Mouse (Mus musculus) stomach, postnatal 0 days (tissue): ENCODE measurements at regions not wholly inside any gene's neighbourhood (a gene's known extent, or its start where the extent isn't known, plus 50 kb on each side); places are given as distances from the start of the nearest gene placed in this dataset.

Experiments used
- ATAC-seq: fragments of 200-750 bp; cut with Nextera tagmentation; 2 replicates; pipeline ENCODE4 v1.8.0; 2017; ENCODE audit not compliant: low FRiP score, low TSS enrichment
- DNase-seq: peaks from one replicate; pipeline ENCODE4 v3.0.0-alpha.2; 2016; ENCODE audit warnings: low spot score
- H3K27ac ChIP-seq: fragments of 300-500 bp; sonication (generic); replicated peaks from 2 replicates; pipeline ENCODE4 v1.5.1; 2014; ENCODE audit warnings: mild to moderate bottlenecking, control low read depth
- H3K27me3 ChIP-seq: fragments of 300-500 bp; sonication (generic); 2 replicates; pipeline ENCODE4 v1.6.1; 2014; ENCODE audit warnings: low read length; ENCODE audit not compliant: control insufficient read depth, insufficient read depth
- H3K36me3 ChIP-seq: fragments of 300-500 bp; sonication (generic); 2 replicates; pipeline ENCODE4 v1.6.1; 2014; ENCODE audit warnings: low read length, mixed read lengths; ENCODE audit not compliant: control insufficient read depth, insufficient read depth
- H3K4me1 ChIP-seq: fragments of 300-500 bp; sonication (generic); replicated peaks from 2 replicates; pipeline ENCODE4 v1.6.1; 2014; ENCODE audit warnings: antibody characterized with exemption; ENCODE audit not compliant: control insufficient read depth, insufficient read depth
- H3K4me2 ChIP-seq: fragments of 300-500 bp; sonication (generic); replicated peaks from 2 replicates; pipeline ENCODE4 v1.6.1; 2014; ENCODE audit warnings: low read depth, mild to moderate bottlenecking, control low read depth, moderate library complexity
- H3K4me3 ChIP-seq: fragments of 300-500 bp; sonication (generic); 2 replicates; pipeline ENCODE4 v1.5.1; 2014; ENCODE audit warnings: low read depth, low read length, control low read depth
- H3K9ac ChIP-seq: fragments of 300-500 bp; sonication (generic); 2 replicates; pipeline ENCODE4 v1.6.1; 2014; ENCODE audit warnings: mild to moderate bottlenecking, low read length, control low read depth, mixed read lengths
- H3K9me3 ChIP-seq: fragments of 300-500 bp; sonication (generic); 2 replicates; pipeline ENCODE4 v1.6.1; 2016; ENCODE audit warnings: low read length; ENCODE audit not compliant: control insufficient read depth
- CTCF ChIP-seq: IDR thresholded peaks from 2 replicates; pipeline ENCODE4 v1.5.1; 2016; ENCODE audit warnings: antibody characterized with exemption, low read depth, mild to moderate bottlenecking, moderate library complexity
- EP300 ChIP-seq: optimal IDR thresholded peaks from 2 replicates; pipeline ENCODE3; 2016; ENCODE audit warnings: antibody characterized with exemption
- WGBS: fragments of 180-500 bp; shearing (Covaris S2); extraction: QIAGEN DNeasy Blood & Tissue Kit; methylation state at CpG from one replicate; pipeline ENCODE4 v1.1.7; 2014; 5-methylcytosine and 5-hydroxymethylcytosine counted together

DNA sequence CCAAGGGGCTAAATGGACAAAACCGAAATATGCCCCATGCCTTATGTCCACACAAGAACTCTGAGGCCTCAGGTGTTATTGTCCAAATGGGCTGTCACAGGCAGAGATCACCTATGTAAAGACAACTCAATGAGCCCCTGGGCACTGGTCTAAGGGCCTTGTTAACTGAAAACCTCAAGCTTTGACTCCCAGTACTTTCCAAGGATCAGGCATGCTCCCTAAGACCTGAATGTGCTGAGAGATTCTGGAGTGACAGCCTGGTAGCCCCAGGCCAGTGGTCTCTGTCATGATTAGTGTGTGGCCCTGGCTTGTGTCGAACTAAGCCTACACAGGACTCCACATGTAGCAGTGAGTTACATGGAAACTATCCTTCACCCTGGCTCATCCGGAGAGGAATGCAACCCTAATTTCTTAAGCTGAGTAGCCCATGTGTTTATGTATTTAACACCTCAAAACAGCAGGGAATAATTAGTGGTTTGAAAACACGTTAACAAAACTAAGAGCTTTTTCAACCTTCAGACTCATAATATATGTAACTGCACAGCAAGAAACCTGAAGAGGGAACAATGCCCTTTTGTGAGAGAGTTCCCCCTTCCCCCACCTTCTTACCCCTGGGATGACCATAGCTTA is 435.3 kb upstream of the Mki67 start:
- H3K27ac ChIP-seq = no peak overlapping the region
- no peak overlapping the region for H3K4me3 ChIP-seq
- H3K9ac ChIP-seq = no peak overlapping the region
- H3K27me3 ChIP-seq = no peaks in the 10 kb centered on the region
- H3K4me2 ChIP-seq = no peak overlapping the region
- ATAC-seq = no peak
- no peaks in the 10 kb centered on the region for H3K9me3 ChIP-seq
- H3K36me3 ChIP-seq = no peaks in the 10 kb centered on the region
- TF ChIP-seq CTCF = no peak
- TF ChIP-seq EP300 = no peak
- 74% methylated on average over 4 of the region's 4 CpGs for WGBS
- no peak for DNase-seq
- no peaks in the 10 kb centered on the region for H3K4me1 ChIP-seq

DNA sequence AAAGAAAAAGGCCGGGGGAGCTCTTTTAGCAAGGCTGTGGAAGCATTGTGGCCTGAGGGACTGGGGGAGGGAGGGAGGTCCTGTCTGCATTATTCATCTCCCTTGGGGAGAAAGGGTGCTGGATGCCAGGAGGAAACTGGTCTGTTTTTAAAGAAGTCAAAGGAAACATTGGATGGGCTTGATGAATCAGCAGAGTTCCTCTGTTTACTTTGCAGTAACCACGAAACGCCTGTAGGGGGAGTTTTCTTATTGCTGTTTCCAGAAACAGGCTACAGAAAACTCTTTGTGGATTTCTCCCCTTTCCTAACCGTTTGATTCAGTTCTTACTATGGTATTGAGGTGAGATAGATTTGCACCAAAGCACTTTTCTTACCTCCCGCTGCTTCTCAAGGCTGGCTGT is 436.3 kb upstream of the Mki67 start:
- Histone ChIP-seq H3K27me3 (no peaks in the 10 kb centered on the region), H3K27ac (no peak overlapping the region), H3K4me1 (no peaks in the 10 kb centered on the region), H3K4me2 (no peak overlapping the region), H3K4me3 (no peak overlapping the region), H3K9me3 (no peaks in the 10 kb centered on the region), H3K36me3 (no peaks in the 10 kb centered on the region), H3K9ac (no peak overlapping the region)
- WGBS = 43% methylated on average over 5 of the region's 5 CpGs
- ATAC-seq (no peak), DNase-seq (peak; percentile 26)
- TF ChIP-seq EP300 = no peak
- TF ChIP-seq CTCF = peak; percentile 76

DNA sequence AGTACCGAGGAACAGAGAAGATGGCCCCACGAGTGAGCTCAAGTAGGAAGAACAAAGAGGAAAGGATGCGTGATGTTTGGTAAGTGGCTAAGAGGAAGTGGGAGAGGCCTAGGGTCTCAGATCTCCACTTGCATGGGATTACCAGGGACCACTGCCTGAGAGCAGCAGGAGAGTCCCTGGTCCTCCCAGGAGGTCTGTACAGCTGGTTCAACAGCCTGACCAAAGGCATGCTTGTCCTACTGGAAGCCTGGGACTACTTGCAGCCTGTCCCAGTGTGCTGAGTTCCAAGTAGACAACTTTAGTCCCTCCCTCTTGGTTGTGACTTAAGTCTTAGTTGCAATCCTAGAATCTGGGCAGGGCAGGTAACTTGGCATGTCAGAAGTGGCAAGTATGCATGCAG is 437.5 kb upstream of the Mki67 start:
- H3K9ac ChIP-seq = no peak overlapping the region
- WGBS = 84% methylated on average over 3 of the region's 3 CpGs
- H3K36me3 ChIP-seq = no peaks in the 10 kb centered on the region
- H3K4me1 ChIP-seq = no peaks in the 10 kb centered on the region
- TF ChIP-seq EP300 (no peak), CTCF (no peak)
- ATAC-seq = no peak
- no peak overlapping the region for H3K4me2 ChIP-seq
- H3K4me3 ChIP-seq = no peak overlapping the region
- no peaks in the 10 kb centered on the region for H3K27me3 ChIP-seq
- H3K27ac ChIP-seq = no peak overlapping the region
- no peak for DNase-seq
- no peaks in the 10 kb centered on the region for H3K9me3 ChIP-seq

DNA sequence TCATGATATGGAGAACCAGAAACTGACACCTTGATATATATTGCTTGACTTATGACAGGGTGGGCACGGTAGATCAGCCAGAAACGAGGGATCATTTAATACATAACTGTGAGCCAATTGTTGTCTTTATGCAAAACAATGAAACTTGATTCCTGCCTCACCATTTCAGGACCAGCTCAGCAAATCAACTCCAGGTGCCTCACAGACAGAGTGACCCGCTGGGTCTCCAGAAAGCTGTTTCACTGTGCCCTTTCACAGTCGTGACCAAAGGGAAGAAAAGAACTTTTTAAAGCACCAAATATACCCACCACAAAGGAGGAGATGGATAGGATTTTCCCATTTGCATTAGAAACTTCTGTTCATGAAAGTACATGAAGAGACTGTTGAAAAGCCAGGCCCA is 443.0 kb upstream of the Mki67 start:
- no peak for DNase-seq
- Histone ChIP-seq H3K27ac (no peak overlapping the region), H3K9ac (no peak overlapping the region), H3K36me3 (no peaks in the 10 kb centered on the region), H3K4me2 (no peak overlapping the region), H3K27me3 (no peaks in the 10 kb centered on the region), H3K9me3 (no peaks in the 10 kb centered on the region), H3K4me1 (no peaks in the 10 kb centered on the region), H3K4me3 (no peak overlapping the region)
- 38% methylated on average over 4 of the region's 4 CpGs for WGBS
- TF ChIP-seq CTCF = no peak
- TF ChIP-seq EP300 = no peak
- ATAC-seq = no peak

DNA sequence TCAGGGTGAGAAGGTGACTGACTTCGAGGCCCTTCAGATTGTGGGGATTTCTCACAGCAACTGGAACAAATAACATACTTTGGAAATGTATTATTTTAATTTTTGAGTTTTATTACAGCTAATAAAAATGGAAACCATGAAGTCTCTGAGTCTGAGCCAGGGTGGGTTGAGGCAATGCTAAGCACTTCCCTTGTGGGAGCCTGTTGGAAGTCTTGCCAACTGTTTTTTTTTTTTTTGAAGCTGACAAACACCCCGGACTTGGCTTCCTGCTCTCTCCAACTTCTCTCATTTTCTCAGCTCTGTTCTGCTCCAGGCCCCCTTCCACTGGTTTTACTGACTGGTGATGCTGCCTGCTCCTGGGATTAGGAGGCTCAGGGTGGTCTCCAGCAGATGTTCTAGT is 445.4 kb upstream of the Mki67 start:
- TF ChIP-seq CTCF (no peak), EP300 (no peak)
- DNase-seq (no peak), ATAC-seq (no peak)
- Histone ChIP-seq H3K4me2 (no peak overlapping the region), H3K9ac (no peak overlapping the region), H3K27ac (no peak overlapping the region), H3K27me3 (no peaks in the 10 kb centered on the region), H3K4me1 (no peaks in the 10 kb centered on the region), H3K9me3 (no peaks in the 10 kb centered on the region), H3K36me3 (no peaks in the 10 kb centered on the region), H3K4me3 (no peak overlapping the region)
- 64% methylated on average over 2 of the region's 2 CpGs for WGBS

DNA sequence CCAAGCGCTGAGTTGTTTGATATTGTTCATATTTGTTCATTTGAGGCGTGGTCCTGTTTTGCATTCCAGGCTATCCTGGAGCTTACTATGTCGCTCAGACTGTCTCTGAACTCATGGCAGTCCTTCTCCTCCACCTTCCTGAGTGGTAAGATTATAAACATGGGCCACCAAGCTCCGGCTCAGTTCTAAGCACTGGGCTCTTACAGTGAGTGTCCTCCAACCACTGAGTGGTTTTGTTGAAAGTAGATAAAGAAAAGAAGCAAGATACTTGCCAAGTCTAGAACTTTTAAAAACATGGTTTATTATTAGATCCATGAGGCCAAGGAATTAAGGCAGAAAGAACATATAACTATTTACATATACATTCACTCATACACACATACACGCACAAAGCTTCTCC is 448.7 kb upstream of the Mki67 start:
- H3K4me2 ChIP-seq = no peak overlapping the region
- H3K4me3 ChIP-seq = no peak overlapping the region
- H3K27me3 ChIP-seq = no peaks in the 10 kb centered on the region
- TF ChIP-seq CTCF (no peak), EP300 (no peak)
- no peaks in the 10 kb centered on the region for H3K4me1 ChIP-seq
- no peak for DNase-seq
- H3K9ac ChIP-seq = no peak overlapping the region
- H3K9me3 ChIP-seq = no peaks in the 10 kb centered on the region
- WGBS = 48% methylated on average over 5 of the region's 5 CpGs
- no peaks in the 10 kb centered on the region for H3K36me3 ChIP-seq
- H3K27ac ChIP-seq = no peak overlapping the region
- no peak for ATAC-seq
